Mouse (Mus musculus): ENCODE results near the gene Tph1.

GRCm38 (mm10) chr7:46675061-46675460, 2.7 kb upstream of the Tph1 start:
- TF ChIP-seq EP300 (IDR thresholded peaks at IDR 0.05; ENCODE audit: low read depth), result no peak
- no peak for TF ChIP-seq CTCF (IDR thresholded peaks at IDR 0.05; ENCODE audit: low read depth)
